Mouse (Mus musculus): ENCODE results near the gene Fam135a.

GRCm38 (mm10) chr1:24010016-24010415, 90.1 kb downstream of the Fam135a start:
- TF ChIP-seq CTCF (IDR thresholded peaks at IDR 0.05; ENCODE audit: control insufficient read depth, insufficient read depth, low read length) (no peak), POLR2A (IDR thresholded peaks at IDR 0.05; ENCODE audit: borderline replicate concordance, control insufficient read depth, low read depth, low read length) (no peak)
